In the genomic region with DNA sequence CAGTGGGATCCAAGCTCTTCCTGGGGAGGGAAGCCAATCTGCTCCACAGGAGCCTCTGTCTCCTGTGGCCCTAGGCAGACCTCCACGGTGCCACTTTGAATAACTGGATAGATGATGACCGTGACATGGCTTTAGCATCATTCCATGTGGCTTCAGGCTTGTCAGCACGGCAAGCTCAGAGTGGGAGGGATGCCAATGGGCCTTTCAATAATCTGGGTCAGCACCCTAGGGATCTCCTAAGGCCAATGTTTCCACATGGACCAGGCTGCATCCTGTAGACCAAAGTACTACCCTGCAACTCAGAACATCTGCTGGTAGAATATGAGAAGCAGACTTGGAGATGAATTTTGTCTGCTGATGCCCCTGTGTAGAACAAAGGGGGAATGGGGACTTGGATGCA, we compare ENCODE assay signal across 12 mouse cellular contexts.
DNase-seq lines count a peak whose midpoint lies in the region; ATAC-seq and TF ChIP-seq lines count a peak whose summit lies in the region.
"Had no signal": no experiment of that assay in that cellular context is flagged by ENCODE, and none has a peak within 500 bp of the region (broad histone marks: within the 10 kb centered on the region; RNA-seq: fewer than 3 reads in every experiment).

No protein-coding gene starts in this region.

- no peak overlapping the region for H3K27ac ChIP-seq in cerebellum, adult 2 months (ENCODE audit: insufficient read depth, low read length)
- H3K27ac ChIP-seq in hindbrain, postnatal 0 days = no peak overlapping the region
- no peak overlapping the region for H3K27ac ChIP-seq in hindbrain, embryonic 16.5 days (ENCODE audit: low read depth, low read length)
- no peak overlapping the region for H3K27ac ChIP-seq in liver, embryonic 11.5 days (ENCODE audit: low read depth, low read length)
- H3K27ac ChIP-seq: limb, embryonic 13.5 days; midbrain, embryonic 10.5 days had no signal

- peak; percentile 8 to 20 for DNase-seq in cerebellum, adult 2 months
- no peak for DNase-seq in cerebellum, adult 11 months
- peak; percentile 56 for DNase-seq in hindbrain, postnatal 0 days (ENCODE audit: low spot score)
- DNase-seq in cerebellum, postnatal 36 days = peak; percentile 7 to 8
- peak; percentile 8 to 32 for DNase-seq in heart, postnatal 10 days
- no peak for DNase-seq in liver, embryonic 11.5 days (ENCODE audit: low spot score)
- no peak for DNase-seq in frontal cortex, postnatal 14 days (ENCODE audit: low spot score in 2 of 2)
- DNase-seq: thymus, adult 2 months had no signal

- H3K36me3 ChIP-seq in hindbrain, postnatal 0 days (ENCODE audit: insufficient read depth, low read length) = peaks cover 4% of the 10 kb centered on the region; the same call in 1 of the 2 replicates
- H3K36me3 ChIP-seq in hindbrain, embryonic 16.5 days (ENCODE audit: control insufficient read depth, insufficient read depth, low read length) = peaks cover 5% of the 10 kb centered on the region
- no peaks in the 10 kb centered on the region for H3K36me3 ChIP-seq in liver, embryonic 11.5 days (ENCODE audit: control insufficient read depth, insufficient read depth, low read length)

- no peak overlapping the region for H3K9ac ChIP-seq in hindbrain, postnatal 0 days (replicated peaks; ENCODE audit: low read length)
- H3K9ac ChIP-seq in hindbrain, embryonic 16.5 days (ENCODE audit: low read depth, low read length) = no peak overlapping the region
- no peak overlapping the region for H3K9ac ChIP-seq in liver, embryonic 11.5 days (ENCODE audit: low read depth, low read length)
- H3K9ac ChIP-seq: limb, embryonic 13.5 days had no signal

- no peak for ATAC-seq in hindbrain, postnatal 0 days
- no peak for ATAC-seq in hindbrain, embryonic 16.5 days
- ATAC-seq in liver, embryonic 11.5 days (replicated peaks; ENCODE audit: low FRiP score) = no peak
- ATAC-seq: activated CD4-positive, CD25-positive, alpha-beta regulatory T cell, adult 4 months had no signal

- no peak overlapping the region for H3K4me2 ChIP-seq in hindbrain, postnatal 0 days (ENCODE audit: low read depth, low read length)
- no peak overlapping the region for H3K4me2 ChIP-seq in hindbrain, embryonic 16.5 days (ENCODE audit: low read length)
- H3K4me2 ChIP-seq in liver, embryonic 11.5 days = no peak overlapping the region
- H3K4me2 ChIP-seq: limb, embryonic 13.5 days had no signal

- no peaks in the 10 kb centered on the region for H3K27me3 ChIP-seq in cerebellum, adult 2 months (ENCODE audit: control insufficient read depth, insufficient read depth, low read length)
- H3K27me3 ChIP-seq in hindbrain, postnatal 0 days (ENCODE audit: insufficient read depth, low read length) = no peaks in the 10 kb centered on the region
- no peaks in the 10 kb centered on the region for H3K27me3 ChIP-seq in hindbrain, embryonic 16.5 days (replicated peaks; ENCODE audit: control insufficient read depth, insufficient read depth, low read length)
- no peaks in the 10 kb centered on the region for H3K27me3 ChIP-seq in liver, embryonic 11.5 days (replicated peaks; ENCODE audit: control insufficient read depth, insufficient read depth, low read length)
- H3K27me3 ChIP-seq: limb, embryonic 13.5 days had no signal

- WGBS in cerebellum, adult 2 months = 4% methylated on average over 3 of the region's 3 CpGs
- 33% methylated on average over 3 of the region's 3 CpGs for WGBS in hindbrain, postnatal 0 days
- 37% methylated on average over 3 of the region's 3 CpGs for WGBS in hindbrain, embryonic 16.5 days
- WGBS in liver, embryonic 11.5 days = 79% methylated on average over 3 of the region's 3 CpGs

- no peak overlapping the region for H3K4me3 ChIP-seq in cerebellum, adult 2 months (replicated peaks; ENCODE audit: insufficient read depth, low read depth, low read length)
- H3K4me3 ChIP-seq in hindbrain, postnatal 0 days (ENCODE audit: low read length) = no peak overlapping the region
- no peak overlapping the region for H3K4me3 ChIP-seq in hindbrain, embryonic 16.5 days (ENCODE audit: low read length)
- H3K4me3 ChIP-seq in liver, embryonic 11.5 days (ENCODE audit: low read depth, low read length) = no peak overlapping the region
- H3K4me3 ChIP-seq: limb, embryonic 13.5 days; midbrain, embryonic 10.5 days had no signal

- no peak for TF ChIP-seq CTCF in cerebellum, adult 2 months (IDR thresholded peaks at IDR 0.05; ENCODE audit: borderline replicate concordance, insufficient read depth, low read depth, low read length)
- TF ChIP-seq CTCF in hindbrain, postnatal 0 days (IDR thresholded peaks at IDR 0.05; ENCODE audit: low read depth) = no peak

- intact Hi-C loops in heart, postnatal 10 days (cut with DNase I) = no loop called here

- H3K4me1 ChIP-seq in cerebellum, adult 2 months (ENCODE audit: control insufficient read depth, insufficient read depth, low read length) = no peaks in the 10 kb centered on the region
- no peaks in the 10 kb centered on the region for H3K4me1 ChIP-seq in hindbrain, postnatal 0 days (ENCODE audit: insufficient read depth, low read length)
- no peaks in the 10 kb centered on the region for H3K4me1 ChIP-seq in hindbrain, embryonic 16.5 days (ENCODE audit: control insufficient read depth, insufficient read depth, low read depth, low read length)
- no peaks in the 10 kb centered on the region for H3K4me1 ChIP-seq in liver, embryonic 11.5 days (replicated peaks; ENCODE audit: control insufficient read depth, insufficient read depth, low read length)
- H3K4me1 ChIP-seq: midbrain, embryonic 10.5 days had no signal

- H3K9me3 ChIP-seq in hindbrain, postnatal 0 days (ENCODE audit: low read length) = 0 out of 2 replicates have a peak, but pooled peaks cover 13% of the 10 kb centered on the region
- peaks cover 11% of the 10 kb centered on the region for H3K9me3 ChIP-seq in hindbrain, embryonic 16.5 days (ENCODE audit: control insufficient read depth, low read length)
- H3K9me3 ChIP-seq in liver, embryonic 11.5 days (ENCODE audit: control insufficient read depth, low read length) = peaks cover 6% of the 10 kb centered on the region

- no peak for TF ChIP-seq POLR2A in cerebellum, adult 2 months (IDR thresholded peaks at IDR 0.05; ENCODE audit: borderline replicate concordance, insufficient read depth, low read length)

Comparison
In these comparisons a context has a peak if more than half of its experiments do, and no peak if none do; other contexts are left out.
1. DNase-seq: peak in cerebellum, adult 2 months (2 of 2), hindbrain, postnatal 0 days (single experiment), cerebellum, postnatal 36 days (2 of 2) and heart, postnatal 10 days (2 of 2); none in cerebellum, adult 11 months (single experiment), liver, embryonic 11.5 days (single experiment) and frontal cortex, postnatal 14 days (0 of 2).